Mouse (Mus musculus) leukemia stem cell, adult 10-12 weeks (primary cell): Measurements from ENCODE around the gene Cpsf4. TPM values are rescaled to one million over a fixed set of nuclear protein-coding genes. Genes with fewer than 3 reads are reported as not detected.

Experiments
- polyA plus RNA-seq: library from polyadenylated mRNA; stranded (reverse); fragments of >175 nt; gene quantifications from 2 replicates; pipeline ENCODE4 v1.2.3, GENCODE M21; 2012; ENCODE audit warnings: low replicate concordance

Gene Cpsf4
- 134 and 150 TPM in 2 replicates for polyA plus RNA-seq

GRCm38 (mm10) chr5:145166536-145167305, at the start of gene Cpsf4, which contains the start of gene Ptcd1:
Gene Cpsf4, plus strand, starts transcription at chr5:145167213.
Gene Ptcd1, minus strand, starts transcription at chr5:145167108.

DNA sequence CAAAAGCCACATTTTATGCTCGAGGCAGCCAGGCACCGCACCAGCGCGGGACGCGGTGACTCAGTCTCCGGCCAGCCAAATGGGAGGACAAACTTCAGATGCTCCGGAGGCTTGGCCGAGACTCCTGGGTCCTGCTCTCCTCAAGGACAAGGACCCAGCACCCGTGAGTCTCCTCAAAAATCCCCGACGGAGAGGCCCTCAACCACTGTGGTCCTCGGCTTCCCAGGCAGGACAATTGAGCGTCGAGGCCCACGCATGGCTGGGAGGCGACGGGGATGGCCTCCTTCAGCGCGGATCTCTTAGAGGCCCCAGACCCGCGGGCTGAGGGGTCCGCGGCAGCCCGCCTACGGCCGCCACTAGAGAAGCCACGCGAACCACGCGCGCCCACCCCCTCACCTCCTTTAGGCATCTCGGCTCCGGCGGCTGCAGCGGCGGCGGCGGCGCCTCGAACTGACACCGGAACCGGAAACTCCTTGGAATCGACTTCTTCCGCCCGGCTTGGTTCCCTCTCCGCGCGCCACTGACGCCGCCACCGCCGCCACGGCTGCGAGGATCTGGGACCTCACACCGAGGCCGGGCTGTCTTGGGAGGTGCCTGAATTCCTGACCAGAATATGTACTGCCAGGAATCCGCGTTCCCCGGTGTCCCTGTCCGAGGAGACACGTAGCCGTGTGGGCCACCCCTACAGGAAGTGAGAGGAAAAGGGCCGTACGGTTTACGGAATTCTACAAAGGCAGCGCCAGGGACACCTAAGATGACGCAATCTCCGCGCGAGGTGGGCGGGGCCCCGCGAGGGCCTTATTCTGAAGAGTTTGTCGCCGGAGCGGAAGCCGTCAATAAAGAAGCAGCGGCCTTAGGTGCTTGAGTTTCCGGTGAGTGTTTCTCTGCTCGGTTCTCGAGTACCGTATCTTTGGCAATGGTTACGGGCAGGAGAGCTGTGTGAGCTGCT, 27.2 kb upstream of the Cpsf4 start, which contains the start of the genes Pdap1 and Bud31:
TSS of gene Pdap1 (minus strand) at position 668 of the 949 bp plus-strand sequence.
TSS of gene Bud31 (plus strand) at position 792 of the 949 bp plus-strand sequence.

DNA sequence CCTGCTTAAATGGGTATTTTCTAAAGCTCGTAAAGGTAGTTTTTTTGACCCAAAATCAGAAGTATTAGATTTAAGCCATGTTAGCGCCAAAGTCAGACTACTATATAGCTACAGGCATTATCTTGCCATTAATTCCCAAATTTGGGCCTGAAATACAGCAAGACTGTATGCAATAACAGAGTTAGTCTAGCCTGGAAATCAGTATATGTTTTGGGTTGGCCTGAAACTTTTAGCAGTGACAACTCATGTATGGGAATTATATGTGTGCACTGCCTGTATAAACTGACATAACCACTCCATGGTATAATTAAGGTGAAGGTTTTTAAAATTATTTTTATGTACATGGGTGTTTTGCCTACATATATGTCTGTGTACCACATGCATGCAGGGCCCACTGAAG, 24.9 kb downstream of the Cpsf4 start, which contains the start of gene Atp5j2:
TSS of gene Atp5j2 (minus strand) at position 101 of the 400 bp plus-strand sequence.

DNA sequence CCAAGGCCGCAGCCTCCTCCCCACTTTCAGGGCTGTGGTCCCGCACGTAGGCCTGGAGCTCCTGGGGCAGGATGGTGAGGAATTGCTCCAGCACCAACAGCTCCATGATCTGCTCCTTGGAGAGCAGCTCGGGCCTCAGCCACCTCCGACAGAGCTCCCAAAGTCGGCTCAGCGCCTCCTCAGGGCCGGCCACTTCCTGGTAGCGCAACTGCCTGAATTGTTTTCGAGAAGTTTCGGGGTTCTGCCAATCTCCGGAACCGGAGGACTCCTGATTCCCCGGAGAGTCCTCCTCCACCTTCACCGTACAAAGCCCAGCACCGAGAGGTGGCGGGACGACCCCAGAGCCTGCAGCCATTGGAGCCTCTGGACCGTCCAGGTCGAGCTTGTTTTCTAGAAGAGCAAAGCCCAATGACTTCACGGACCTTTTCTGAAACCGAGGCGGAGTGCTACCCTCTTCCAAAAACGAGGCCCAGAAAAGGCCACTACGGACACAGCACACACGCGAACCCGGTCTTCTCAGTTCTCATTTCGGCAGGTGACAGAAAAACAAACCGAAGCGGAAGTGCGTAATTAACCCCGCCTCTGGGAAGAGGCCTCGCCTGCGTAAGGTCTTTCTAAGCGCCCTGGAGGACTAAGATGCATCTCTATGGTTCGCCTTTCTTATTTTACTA, 34.4 kb downstream of the Cpsf4 start, which contains the start of gene Zkscan14:
TSS of gene Zkscan14 (minus strand) at position 548 of the 671 bp plus-strand sequence.

DNA sequence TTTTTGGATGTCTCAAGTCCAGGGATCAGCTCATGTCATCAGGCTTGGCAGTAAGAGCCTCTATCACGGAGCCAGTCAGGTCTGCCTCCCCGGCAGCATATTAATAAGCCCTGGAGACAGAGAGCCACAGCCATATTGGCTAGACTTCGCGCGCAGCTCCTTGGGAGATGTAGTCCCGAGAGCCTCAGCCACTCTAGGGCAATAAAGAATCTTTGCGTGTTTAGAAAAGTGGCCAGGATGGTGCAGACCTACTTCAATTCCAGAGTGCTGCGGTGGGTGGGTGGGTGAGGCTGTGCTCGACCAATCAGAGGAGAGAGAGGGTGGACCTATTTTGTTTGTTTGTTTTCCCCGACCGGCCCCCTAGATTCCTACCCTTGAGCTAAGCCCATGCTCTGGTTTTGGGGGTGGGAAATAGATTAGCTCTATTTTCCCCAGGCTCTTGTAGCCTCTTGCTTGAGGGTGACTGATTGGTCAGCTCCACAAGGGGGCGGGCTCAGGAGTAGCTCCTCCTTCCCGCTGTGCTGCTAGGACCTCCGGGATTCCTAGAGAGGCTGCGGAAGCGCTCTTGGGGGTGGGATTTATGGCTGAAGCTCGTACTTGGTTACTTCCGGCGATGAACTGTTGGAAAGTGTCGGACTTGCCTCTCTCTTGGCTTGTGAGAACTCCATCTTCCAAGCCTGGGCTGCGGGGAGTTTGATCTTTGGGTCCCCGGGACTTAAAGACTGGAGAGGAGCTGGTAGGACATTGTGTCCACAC, 37.1 kb downstream of the Cpsf4 start, which contains the start of gene Zkscan5:
TSS of gene Zkscan5 (plus strand) at position 627 of the 756 bp plus-strand sequence.

GRCm38 (mm10) chr5:145231367-145231871, 64.4 kb downstream of the Cpsf4 start, which contains the start of gene Zfp655:
Gene Zfp655, plus strand, starts transcription at chr5:145231715.

Other genes with a start within 250 kb of the Cpsf4 start
- 3.5 and 4.1 TPM in 2 replicates for gene Smurf1, start 201.4 kb upstream of the Cpsf4 start, polyA plus RNA-seq
- not detected in 2 replicates for gene Gm4871, start 134.5 kb upstream of the Cpsf4 start, polyA plus RNA-seq
- 0.21 TPM in 1 of 2 replicates, not detected in the other for gene 1700018F24Rik, start 124.2 kb upstream of the Cpsf4 start, polyA plus RNA-seq
- gene Arpc1a, start 83.4 kb upstream of the Cpsf4 start, polyA plus RNA-seq, result 13.5 and 61.3 TPM in 2 replicates
- gene Kpna7, start 83.2 kb upstream of the Cpsf4 start, polyA plus RNA-seq, result not detected in 2 replicates
- 303 and 531 TPM in 2 replicates for gene Arpc1b, start 53.0 kb upstream of the Cpsf4 start, polyA plus RNA-seq
- gene Pdap1, start 27.0 kb upstream of the Cpsf4 start, polyA plus RNA-seq, result 56.5 and 194 TPM in 2 replicates
- 3.0 and 4.0 TPM in 2 replicates for gene Bud31, start 26.9 kb upstream of the Cpsf4 start, polyA plus RNA-seq
- 23.7 and 32.9 TPM in 2 replicates for gene Ptcd1, start 105 bp upstream of the Cpsf4 start, polyA plus RNA-seq
- gene Atp5j2, start 24.8 kb downstream of the Cpsf4 start, polyA plus RNA-seq, result 9.1 and 42.9 TPM in 2 replicates
- gene Zkscan14, start 34.7 kb downstream of the Cpsf4 start, polyA plus RNA-seq, result 1.1 and 2.7 TPM in 2 replicates
- gene Zkscan5, start 37.3 kb downstream of the Cpsf4 start, polyA plus RNA-seq, result 0.57 and 3.2 TPM in 2 replicates
- 24.0 and 31.3 TPM in 2 replicates for gene Zfp655, start 64.5 kb downstream of the Cpsf4 start, polyA plus RNA-seq
- 36.7 and 43.3 TPM in 2 replicates for gene Zscan25, start 113.3 kb downstream of the Cpsf4 start, polyA plus RNA-seq
- gene Cyp3a57, start 178.1 kb downstream of the Cpsf4 start, polyA plus RNA-seq, result not detected in 2 replicates